Mouse (Mus musculus): Measurements from ENCODE around the gene Txn2.

Gene Txn2

GRCm38 (mm10) chr15:77911065-77911464 lies 17.7 kb downstream of the Txn2 start:
- Histone ChIP-seq H3K4me1 (replicated peaks; ENCODE audit: low read depth, low read length) (peaks cover 95% of the 10 kb centered on the region), H3K9me3 (ENCODE audit: low read length) (no peaks in the 10 kb centered on the region), H3K4me3 (replicated peaks; ENCODE audit: low read length) (no peak overlapping the region; the same call in 1 of the 2 replicates), H3K36me3 (ENCODE audit: insufficient read depth, low read length) (peaks cover 30% of the 10 kb centered on the region), H3K27me3 (ENCODE audit: insufficient read depth, low read length) (peaks cover 3% of the 10 kb centered on the region; the same call in 1 of the 2 replicates)
- TF ChIP-seq CTCF (conservative IDR thresholded peaks at IDR 0.05; ENCODE audit: low read length) (no peak), NANOG (IDR thresholded peaks at IDR 0.05; ENCODE audit: borderline replicate concordance, low read length) (peak; percentile 44; the same call in 1 of the 2 replicates)

GRCm38 (mm10) chr15:77907646-77908518 lies 20.9 kb downstream of the Txn2 start:
- peaks cover 95% of the 10 kb centered on the region for H3K4me1 ChIP-seq (replicated peaks; ENCODE audit: low read depth, low read length)
- no peaks in the 10 kb centered on the region for H3K9me3 ChIP-seq (ENCODE audit: low read length)
- peak overlapping the region; percentile 41; the same call in 1 of the 2 replicates for H3K4me3 ChIP-seq (replicated peaks; ENCODE audit: low read length)
- peaks cover 3% of the 10 kb centered on the region; the same call in 1 of the 2 replicates for H3K27me3 ChIP-seq (ENCODE audit: insufficient read depth, low read length)
- TF ChIP-seq POU5F1 (IDR thresholded peaks at IDR 0.05; ENCODE audit: borderline replicate concordance, low read length) = no peak
- TF ChIP-seq NANOG (IDR thresholded peaks at IDR 0.05; ENCODE audit: borderline replicate concordance, low read length) = no peak
- no peak for TF ChIP-seq CTCF (conservative IDR thresholded peaks at IDR 0.05; ENCODE audit: low read length)
- H3K36me3 ChIP-seq (ENCODE audit: insufficient read depth, low read length) = no peaks in the 10 kb centered on the region

GRCm38 (mm10) chr15:77906545-77906944 lies 22.3 kb downstream of the Txn2 start:
- H3K4me3 ChIP-seq (replicated peaks; ENCODE audit: low read length) = peak overlapping the region; percentile 64; the same call in 1 of the 2 replicates
- TF ChIP-seq CTCF (conservative IDR thresholded peaks at IDR 0.05; ENCODE audit: low read length) (no peak), NANOG (IDR thresholded peaks at IDR 0.05; ENCODE audit: borderline replicate concordance, low read length) (no peak), POU5F1 (IDR thresholded peaks at IDR 0.05; ENCODE audit: borderline replicate concordance, low read length) (no peak)

GRCm38 (mm10) chr15:77906081-77906480 lies 22.7 kb downstream of the Txn2 start:
- no peak for TF ChIP-seq NANOG (IDR thresholded peaks at IDR 0.05; ENCODE audit: borderline replicate concordance, low read length)
- TF ChIP-seq CTCF (conservative IDR thresholded peaks at IDR 0.05; ENCODE audit: low read length) = no peak
- TF ChIP-seq POU5F1 (IDR thresholded peaks at IDR 0.05; ENCODE audit: borderline replicate concordance, low read length) = no peak
- H3K36me3 ChIP-seq (ENCODE audit: insufficient read depth, low read length) = no peaks in the 10 kb centered on the region
- H3K4me3 ChIP-seq (replicated peaks; ENCODE audit: low read length) = peak overlapping the region; percentile 64; the same call in 1 of the 2 replicates
- H3K4me1 ChIP-seq (replicated peaks; ENCODE audit: low read depth, low read length) = peaks cover 85% of the 10 kb centered on the region
- no peaks in the 10 kb centered on the region for H3K9me3 ChIP-seq (ENCODE audit: low read length)
- peaks cover 3% of the 10 kb centered on the region; the same call in 1 of the 2 replicates for H3K27me3 ChIP-seq (ENCODE audit: insufficient read depth, low read length)

More at GRCm38 (mm10) chr15:77906545-77906944, 22.3 kb downstream of the Txn2 start:
- no peaks in the 10 kb centered on the region for H3K36me3 ChIP-seq (ENCODE audit: insufficient read depth, low read length)
- no peaks in the 10 kb centered on the region for H3K9me3 ChIP-seq (ENCODE audit: low read length)
- peaks cover 90% of the 10 kb centered on the region for H3K4me1 ChIP-seq (replicated peaks; ENCODE audit: low read depth, low read length)
- peaks cover 3% of the 10 kb centered on the region; the same call in 1 of the 2 replicates for H3K27me3 ChIP-seq (ENCODE audit: insufficient read depth, low read length)

DNA sequence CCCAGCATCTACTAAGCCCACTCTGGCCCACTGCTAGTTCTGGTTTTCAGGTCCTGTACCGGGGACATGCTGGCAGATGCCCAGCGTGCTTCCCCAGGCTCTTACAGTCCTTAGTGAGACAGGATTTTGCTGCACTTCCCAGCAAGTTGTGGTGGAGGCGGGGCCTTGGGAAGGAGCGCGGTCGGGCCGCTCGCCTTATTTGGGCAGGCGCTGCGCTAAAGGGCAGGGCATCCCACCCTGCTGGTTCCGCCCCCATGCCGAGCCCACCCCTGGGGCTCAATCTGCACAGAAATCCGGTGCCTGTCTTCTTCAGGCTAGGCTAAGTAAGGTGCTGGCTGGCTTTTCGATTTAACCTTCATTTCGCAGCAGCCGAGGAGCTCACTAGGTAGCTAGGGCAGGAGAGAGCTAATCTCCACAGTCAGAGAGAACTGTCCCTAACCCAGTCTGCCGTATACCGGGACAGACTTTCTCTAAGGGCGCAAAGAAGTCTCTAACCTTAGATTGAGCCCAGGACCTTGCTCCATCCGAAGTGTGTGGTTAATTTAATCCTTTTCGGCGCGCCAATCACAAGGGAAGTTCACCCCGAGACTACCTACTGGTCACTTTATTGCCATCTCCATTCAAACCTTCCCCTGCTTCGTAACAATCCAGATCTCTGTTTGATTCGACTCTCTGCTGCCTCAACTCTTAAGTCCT lies 23.4 kb downstream of the Txn2 start:
- Histone ChIP-seq H3K27me3 (ENCODE audit: insufficient read depth, low read length) (peaks cover 3% of the 10 kb centered on the region; the same call in 1 of the 2 replicates), H3K9me3 (ENCODE audit: low read length) (no peaks in the 10 kb centered on the region), H3K4me1 (replicated peaks; ENCODE audit: low read depth, low read length) (peaks cover 79% of the 10 kb centered on the region), H3K36me3 (ENCODE audit: insufficient read depth, low read length) (no peaks in the 10 kb centered on the region), H3K4me3 (replicated peaks; ENCODE audit: low read length) (peak overlapping the region; percentile 64)
- TF ChIP-seq POU5F1 (IDR thresholded peaks at IDR 0.05; ENCODE audit: borderline replicate concordance, low read length) (no peak), CTCF (conservative IDR thresholded peaks at IDR 0.05; ENCODE audit: low read length) (no peak), NANOG (IDR thresholded peaks at IDR 0.05; ENCODE audit: borderline replicate concordance, low read length) (no peak)

GRCm38 (mm10) chr15:77904363-77904892 lies 24.4 kb downstream of the Txn2 start:
- H3K4me1 ChIP-seq (replicated peaks; ENCODE audit: low read depth, low read length) = peaks cover 71% of the 10 kb centered on the region
- H3K9me3 ChIP-seq (ENCODE audit: low read length) = no peaks in the 10 kb centered on the region
- peak overlapping the region; percentile 64 for H3K4me3 ChIP-seq (replicated peaks; ENCODE audit: low read length)
- peaks cover 3% of the 10 kb centered on the region; the same call in 1 of the 2 replicates for H3K27me3 ChIP-seq (ENCODE audit: insufficient read depth, low read length)
- no peak for TF ChIP-seq POU5F1 (IDR thresholded peaks at IDR 0.05; ENCODE audit: borderline replicate concordance, low read length)
- TF ChIP-seq NANOG (IDR thresholded peaks at IDR 0.05; ENCODE audit: borderline replicate concordance, low read length) = no peak
- TF ChIP-seq CTCF (conservative IDR thresholded peaks at IDR 0.05; ENCODE audit: low read length) = no peak
- H3K36me3 ChIP-seq (ENCODE audit: insufficient read depth, low read length) = no peaks in the 10 kb centered on the region

DNA sequence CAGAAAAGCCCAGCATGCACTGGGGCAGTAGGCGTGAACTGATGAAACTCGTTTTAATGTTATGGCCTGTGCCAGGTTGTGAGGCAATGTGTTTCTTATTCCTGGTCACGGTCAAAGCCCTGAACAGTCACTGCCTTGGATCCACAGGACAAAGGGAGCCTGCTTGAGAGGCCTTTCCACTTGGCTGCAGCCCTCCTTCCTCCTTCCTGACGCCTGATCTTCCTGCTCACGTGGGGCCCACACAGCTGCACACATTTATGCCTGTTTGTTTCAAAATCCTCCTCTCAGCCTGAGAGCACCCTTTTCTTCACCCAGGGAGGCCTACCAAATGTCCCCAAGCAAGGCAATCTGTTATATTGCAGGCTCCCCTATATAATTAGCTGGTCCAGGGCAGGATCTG lies 25.6 kb downstream of the Txn2 start:
- no peaks in the 10 kb centered on the region for H3K36me3 ChIP-seq (ENCODE audit: insufficient read depth, low read length)
- no peaks in the 10 kb centered on the region for H3K9me3 ChIP-seq (ENCODE audit: low read length)
- peaks cover 61% of the 10 kb centered on the region for H3K4me1 ChIP-seq (replicated peaks; ENCODE audit: low read depth, low read length)
- H3K4me3 ChIP-seq (replicated peaks; ENCODE audit: low read length) = no peak overlapping the region
- no peak for TF ChIP-seq POU5F1 (IDR thresholded peaks at IDR 0.05; ENCODE audit: borderline replicate concordance, low read length)
- no peak for TF ChIP-seq CTCF (conservative IDR thresholded peaks at IDR 0.05; ENCODE audit: low read length)
- peaks cover 3% of the 10 kb centered on the region; the same call in 1 of the 2 replicates for H3K27me3 ChIP-seq (ENCODE audit: insufficient read depth, low read length)

DNA sequence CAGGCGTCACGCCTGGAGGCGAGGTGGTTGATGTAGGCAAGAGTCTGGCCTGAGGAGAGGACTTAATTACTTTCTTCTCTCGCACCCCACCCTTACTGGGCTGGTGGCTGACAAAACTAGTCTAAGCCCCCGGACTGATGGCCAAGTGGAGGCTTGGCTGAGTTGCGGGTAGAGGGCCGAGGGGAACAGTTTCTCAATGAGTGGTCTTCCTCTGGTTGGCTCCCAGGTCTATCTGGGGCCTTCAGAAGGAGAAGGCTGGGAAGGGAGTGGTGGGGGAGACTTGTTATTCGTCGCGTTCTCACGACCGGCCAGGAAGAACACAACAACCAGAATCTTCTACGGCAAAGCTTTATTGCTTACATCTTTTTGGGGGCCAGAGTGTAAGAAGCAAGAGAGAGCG lies 33.9 kb downstream of the Txn2 start:
- H3K4me3 ChIP-seq (replicated peaks; ENCODE audit: low read length) = peak overlapping the region; percentile 50
- TF ChIP-seq POU5F1 (IDR thresholded peaks at IDR 0.05; ENCODE audit: borderline replicate concordance, low read length) = no peak
- TF ChIP-seq NANOG (IDR thresholded peaks at IDR 0.05; ENCODE audit: borderline replicate concordance, low read length) = no peak
- no peak for TF ChIP-seq CTCF (conservative IDR thresholded peaks at IDR 0.05; ENCODE audit: low read length)

More for the DNA sequence above, 33.9 kb downstream of the Txn2 start:
- H3K4me1 ChIP-seq (replicated peaks; ENCODE audit: low read depth, low read length) = peaks cover 51% of the 10 kb centered on the region
- no peaks in the 10 kb centered on the region for H3K36me3 ChIP-seq (ENCODE audit: insufficient read depth, low read length)
- no peaks in the 10 kb centered on the region for H3K9me3 ChIP-seq (ENCODE audit: low read length)
- no peaks in the 10 kb centered on the region; the same call in 1 of the 2 replicates for H3K27me3 ChIP-seq (ENCODE audit: insufficient read depth, low read length)
